Mouse (Mus musculus) myocyte (in vitro differentiated cells): ENCODE data around the gene Olfr263. TPM values are rescaled to one million over a fixed set of nuclear protein-coding genes. Genes with fewer than 3 reads are reported as not detected.

Source experiments
- H3K27me3 ChIP-seq: one replicate; pipeline ENCODE4 v1.6.1; 2011; ENCODE audit not compliant: control insufficient read depth, insufficient read depth, insufficient read length
- H3K36me3 ChIP-seq: one replicate; pipeline ENCODE4 v1.6.1; 2011; ENCODE audit not compliant: control insufficient read depth, insufficient read depth
- H3K4me2 ChIP-seq: one replicate; pipeline ENCODE4 v1.6.1; 2011; ENCODE audit warnings: low read depth, control low read depth
- H3K4me3 ChIP-seq: one replicate; pipeline ENCODE4 v1.5.1; 2011; ENCODE audit warnings: mild to moderate bottlenecking, control low read depth, moderate library complexity
- H3K79me2 ChIP-seq: one replicate; pipeline ENCODE4 v1.6.1; 2011; ENCODE audit not compliant: control insufficient read depth, insufficient read depth
- H3ac ChIP-seq: one replicate; pipeline ENCODE4 v1.6.1; 2011; ENCODE audit not compliant: control insufficient read depth, insufficient read length
- CEBPB ChIP-seq: IDR thresholded peaks from 2 replicates; pipeline ENCODE4 v1.6.1; 2011; ENCODE audit warnings: mild to moderate bottlenecking, moderate library complexity; ENCODE audit not compliant: poor library complexity, insufficient read depth, severe bottlenecking
- E2F4 ChIP-seq: IDR thresholded peaks from one replicate; pipeline ENCODE4 v1.6.1; 2011; ENCODE audit warnings: mild to moderate bottlenecking, control low read depth, moderate library complexity; ENCODE audit not compliant: insufficient read depth
- MAX ChIP-seq: IDR thresholded peaks from one replicate; pipeline ENCODE4 v1.6.1; 2011; ENCODE audit warnings: low read depth, mild to moderate bottlenecking, control low read depth
- MYOD1 ChIP-seq, 3 experiments: IDR thresholded peaks; one replicate each; pipeline ENCODE4 v1.6.1; 2011; ENCODE audit warnings: control low read depth in 2 of 3, low read depth in 2 of 3, mild to moderate bottlenecking in 2 of 3, moderate library complexity in 1 of 3; ENCODE audit not compliant: insufficient read length in 2 of 3, control insufficient read depth in 1 of 3
- MYOG ChIP-seq, 3 experiments: IDR thresholded peaks; one replicate each; pipeline ENCODE4 v1.6.1; 2011; ENCODE audit warnings: control low read depth in 2 of 3, low read depth in 2 of 3, mild to moderate bottlenecking in 2 of 3; ENCODE audit not compliant: insufficient read length in 2 of 3, control insufficient read depth in 1 of 3, insufficient read depth in 1 of 3
- POLR2A ChIP-seq: IDR thresholded peaks from one replicate; pipeline ENCODE4 v1.6.1; 2011; ENCODE audit warnings: low read depth, mild to moderate bottlenecking, control low read depth, moderate library complexity; ENCODE audit not compliant: insufficient read length
- POLR2AphosphoS2 ChIP-seq: IDR thresholded peaks from one replicate; pipeline ENCODE4 v1.6.1; 2011; ENCODE audit warnings: low read depth, control low read depth; ENCODE audit not compliant: insufficient read length
- REST ChIP-seq: IDR thresholded peaks from one replicate; pipeline ENCODE4 v1.6.1; 2011; ENCODE audit warnings: mild to moderate bottlenecking, control low read depth, moderate library complexity; ENCODE audit not compliant: insufficient read depth, insufficient read length
- SRF ChIP-seq: IDR thresholded peaks from one replicate; pipeline ENCODE4 v1.6.1; 2011; ENCODE audit warnings: low read depth; ENCODE audit not compliant: control insufficient read depth, insufficient read length
- TCF12 ChIP-seq: IDR thresholded peaks from one replicate; pipeline ENCODE4 v1.6.1; 2011; ENCODE audit warnings: mild to moderate bottlenecking, control low read depth; ENCODE audit not compliant: poor library complexity, insufficient read depth, severe bottlenecking
- TCF3 ChIP-seq: IDR thresholded peaks from one replicate; pipeline ENCODE4 v1.6.1; 2011; ENCODE audit warnings: low read depth, control low read depth; ENCODE audit not compliant: insufficient read length
- USF1 ChIP-seq: IDR thresholded peaks from one replicate; pipeline ENCODE4 v1.6.1; 2011; ENCODE audit warnings: low read depth, mild to moderate bottlenecking, control low read depth, moderate library complexity
- polyA plus RNA-seq: library from polyadenylated mRNA; unstranded; fragments of >200 nt; fragmentation: generic; extraction: Trizol; gene quantifications from one replicate; pipeline ENCODE4 v1.2.1, GENCODE M21; 2012; ENCODE audit warnings: missing spikeins

Gene Olfr263
- polyA plus RNA-seq, 1 experiment = not detected

DNA sequence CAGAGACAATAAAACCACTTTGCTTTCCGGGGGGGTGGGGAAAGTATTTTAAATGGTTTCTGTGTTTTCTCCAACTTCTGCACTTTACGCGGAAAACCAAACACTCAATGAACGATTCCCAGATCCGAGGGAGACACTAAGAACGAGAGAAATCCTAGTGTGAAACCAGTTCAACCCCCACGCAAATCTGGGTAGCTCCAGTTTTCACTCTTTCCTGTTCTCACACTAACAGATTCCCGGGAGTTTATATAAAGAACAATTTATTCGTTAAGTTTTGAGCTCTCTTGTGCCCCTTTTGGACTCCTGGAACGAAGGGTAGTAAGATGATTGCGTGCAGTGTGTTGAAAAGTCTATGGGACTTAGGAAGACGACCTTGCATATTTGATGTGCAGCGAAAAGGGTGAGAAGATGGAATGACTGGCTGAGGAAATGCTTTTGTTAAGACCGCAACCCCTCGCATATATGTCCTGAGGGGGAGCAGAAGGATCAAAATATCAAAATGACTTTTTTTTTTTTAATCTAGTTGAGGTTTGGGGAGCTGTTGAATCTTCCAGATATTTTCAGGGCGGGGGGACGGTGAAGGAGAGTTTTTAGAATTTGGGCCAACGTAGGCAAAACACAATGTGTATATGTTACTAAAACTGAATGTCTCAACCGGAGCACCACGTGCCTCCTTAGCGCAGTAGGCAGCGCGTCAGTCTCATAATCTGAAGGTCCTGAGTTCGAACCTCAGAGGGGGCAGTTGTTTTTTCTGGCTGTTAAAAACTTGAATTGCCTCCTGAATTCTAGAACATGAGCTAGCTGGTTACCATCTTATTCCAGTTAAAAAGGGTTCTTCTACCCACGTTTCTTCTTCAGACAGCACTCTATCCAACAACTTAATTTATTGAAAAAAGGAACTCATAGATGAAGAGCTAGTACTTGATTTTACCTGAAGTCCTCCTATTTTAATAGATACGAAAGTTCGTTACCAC lies 37.8 kb downstream of the Olfr263 start:
- Histone ChIP-seq H3ac (no peak overlapping the region), H3K27me3 (no peaks in the 10 kb centered on the region), H3K36me3 (no peaks in the 10 kb centered on the region), H3K4me2 (peak overlapping the region; percentile 95), H3K79me2 (no peaks in the 10 kb centered on the region), H3K4me3 (peak overlapping the region; percentile 34)
- TF ChIP-seq REST = no peak
- no peak for TF ChIP-seq CEBPB
- TF ChIP-seq SRF = no peak
- TF ChIP-seq MYOD1 (IDR thresholded peaks at IDR 0.05; ENCODE audit: control insufficient read depth in 1 of 3, insufficient read length in 2 of 3, low read depth in 2 of 3) = no peak
- no peak for TF ChIP-seq POLR2AphosphoS2
- TF ChIP-seq E2F4 = no peak
- TF ChIP-seq MAX = peak; percentile 46
- TF ChIP-seq TCF3 = no peak
- TF ChIP-seq POLR2A = no peak
- TF ChIP-seq TCF12 = no peak
- no peak for TF ChIP-seq MYOG (IDR thresholded peaks at IDR 0.05; ENCODE audit: control insufficient read depth in 1 of 3, insufficient read depth in 1 of 3, insufficient read length in 2 of 3, low read depth in 2 of 3)
- TF ChIP-seq USF1 = peak; percentile 88

DNA sequence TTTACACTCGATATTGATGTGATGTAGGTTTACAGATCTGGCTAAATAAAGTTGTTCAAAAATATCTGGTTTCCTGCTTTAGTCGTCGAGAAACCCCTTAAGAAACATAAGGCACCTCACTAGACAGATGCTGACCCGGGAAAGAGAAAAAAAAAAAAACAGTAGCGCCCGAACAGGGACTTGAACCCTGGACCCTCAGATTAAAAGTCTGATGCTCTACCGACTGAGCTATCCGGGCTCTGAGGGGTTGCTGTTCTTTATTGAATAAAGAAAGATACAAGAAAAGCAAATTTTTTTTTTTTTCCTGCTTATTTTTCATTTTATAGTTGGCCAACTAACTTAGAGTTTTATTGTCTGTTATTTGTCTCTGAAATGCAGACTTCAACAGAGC lies 38.5 kb downstream of the Olfr263 start:
- TF ChIP-seq CEBPB = no peak
- no peak for TF ChIP-seq MAX
- no peak for TF ChIP-seq SRF
- no peak for TF ChIP-seq POLR2AphosphoS2
- no peak for TF ChIP-seq REST
- no peak for TF ChIP-seq TCF12
- TF ChIP-seq MYOG (IDR thresholded peaks at IDR 0.05; ENCODE audit: control insufficient read depth in 1 of 3, insufficient read depth in 1 of 3, insufficient read length in 2 of 3, low read depth in 2 of 3) = no peak
- no peak overlapping the region for H3ac ChIP-seq
- H3K4me3 ChIP-seq = peak overlapping the region; percentile 34
- no peaks in the 10 kb centered on the region for H3K79me2 ChIP-seq
- H3K4me2 ChIP-seq = peak overlapping the region; percentile 95
- no peaks in the 10 kb centered on the region for H3K36me3 ChIP-seq
- no peaks in the 10 kb centered on the region for H3K27me3 ChIP-seq

DNA sequence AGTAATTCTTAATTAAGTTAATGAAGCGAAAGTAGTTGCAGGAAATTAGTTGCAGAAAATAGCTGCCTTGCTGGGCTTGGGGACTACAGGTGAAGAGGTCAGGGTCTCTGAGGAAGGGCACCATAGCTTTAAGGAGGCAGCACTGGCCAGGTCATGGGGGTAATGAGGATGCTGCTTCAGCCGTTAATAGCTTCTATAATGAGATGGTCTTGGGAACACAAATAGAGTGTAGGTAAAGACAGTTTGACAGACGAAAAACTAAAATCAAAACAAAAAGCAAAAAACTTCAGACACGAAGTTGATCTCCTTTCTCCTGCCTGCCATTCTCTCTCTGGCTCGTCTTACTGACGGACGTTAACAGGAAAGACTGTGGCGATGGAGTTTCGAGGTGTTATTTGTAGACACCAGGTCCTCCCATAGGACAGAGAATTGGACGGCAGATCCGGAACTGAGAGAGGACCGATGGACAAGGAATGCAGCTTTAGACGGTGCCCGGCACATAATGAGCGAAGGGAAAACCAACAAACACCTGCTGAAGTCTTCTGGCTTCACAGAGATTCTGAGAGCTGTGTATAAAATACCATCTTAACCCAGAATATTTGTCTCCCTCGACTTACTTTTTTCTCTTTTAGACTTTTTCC lies 39.1 kb downstream of the Olfr263 start:
- Histone ChIP-seq H3K4me2 (peak overlapping the region; percentile 95), H3ac (no peak overlapping the region), H3K79me2 (no peaks in the 10 kb centered on the region), H3K4me3 (peak overlapping the region; percentile 34), H3K36me3 (no peaks in the 10 kb centered on the region), H3K27me3 (no peaks in the 10 kb centered on the region)
- no peak for TF ChIP-seq CEBPB

DNA sequence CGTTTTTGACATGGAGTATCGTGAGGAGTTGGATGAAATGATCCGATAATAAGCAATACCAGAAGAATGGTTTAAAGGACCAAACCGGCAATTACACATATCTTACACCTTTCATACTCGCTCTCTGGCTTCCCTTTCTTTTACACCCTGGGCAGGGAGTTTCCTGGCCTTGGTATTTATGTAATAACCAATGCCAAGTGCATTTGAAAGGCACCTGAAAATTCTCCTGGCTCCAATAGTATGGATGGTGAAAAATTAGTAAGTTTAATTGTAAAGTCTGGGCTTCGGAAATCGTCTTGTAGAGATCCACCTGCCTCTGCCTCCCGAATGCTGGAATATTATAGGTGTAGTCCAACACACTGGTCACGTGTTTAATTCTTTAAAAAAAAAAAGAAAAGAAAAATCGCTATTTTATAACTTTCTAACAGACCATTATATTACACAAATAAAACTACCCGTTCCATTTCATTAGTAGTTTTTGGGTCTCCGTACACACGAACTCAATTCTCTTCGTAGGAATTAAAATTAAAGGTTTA lies 39.8 kb downstream of the Olfr263 start:
- H3ac ChIP-seq = no peak overlapping the region
- H3K79me2 ChIP-seq = no peaks in the 10 kb centered on the region
- no peaks in the 10 kb centered on the region for H3K36me3 ChIP-seq
- H3K4me2 ChIP-seq = peak overlapping the region; percentile 95
- no peaks in the 10 kb centered on the region for H3K27me3 ChIP-seq
- H3K4me3 ChIP-seq = peak overlapping the region; percentile 34
- TF ChIP-seq POLR2AphosphoS2 (no peak), USF1 (peak; percentile 58)

DNA sequence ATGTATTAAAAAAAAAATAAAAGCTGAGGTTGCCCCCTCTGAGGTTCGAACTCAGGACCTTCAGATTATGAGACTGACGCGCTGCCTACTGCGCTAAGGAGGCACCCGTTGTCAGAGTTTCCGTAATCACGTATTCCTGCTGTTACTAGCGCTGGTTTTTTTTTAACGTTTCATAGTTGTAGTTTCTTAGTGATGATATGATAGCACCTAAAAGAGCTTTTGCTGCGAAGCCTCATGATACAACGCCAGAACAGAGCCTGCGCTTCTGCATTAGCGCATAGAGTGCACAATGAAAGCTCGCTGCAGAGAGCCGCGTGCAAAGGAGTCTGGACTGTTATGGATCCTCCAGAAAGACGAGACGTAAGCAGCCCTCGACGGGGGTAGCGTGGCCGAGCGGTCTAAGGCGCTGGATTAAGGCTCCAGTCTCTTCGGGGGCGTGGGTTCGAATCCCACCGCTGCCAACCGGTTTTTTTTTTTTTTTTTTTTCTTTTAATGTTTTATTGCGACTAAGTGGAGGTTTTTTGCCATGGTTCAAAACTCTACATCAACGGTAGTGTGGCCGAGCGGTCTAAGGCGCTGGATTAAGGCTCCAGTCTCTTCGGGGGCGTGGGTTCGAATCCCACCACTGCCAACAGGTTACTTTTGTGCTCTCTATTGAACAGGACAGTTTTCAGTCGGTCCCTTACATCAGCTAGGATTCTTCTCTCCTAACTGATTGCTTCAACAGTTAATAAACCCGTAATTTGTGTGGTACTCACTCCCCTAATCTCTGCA lies 40.4 kb downstream of the Olfr263 start:
- H3K36me3 ChIP-seq = no peaks in the 10 kb centered on the region
- H3K4me3 ChIP-seq = peak overlapping the region; percentile 34
- no peaks in the 10 kb centered on the region for H3K79me2 ChIP-seq
- no peak for TF ChIP-seq USF1
- no peak for TF ChIP-seq SRF
- TF ChIP-seq E2F4 = no peak
- H3ac ChIP-seq = no peak overlapping the region
- no peaks in the 10 kb centered on the region for H3K27me3 ChIP-seq
- H3K4me2 ChIP-seq = peak overlapping the region; percentile 95
